Mouse (Mus musculus) right cerebral cortex, adult 2 months (tissue): ENCODE measurements around the gene Cab39l.

ENCODE experiments used
- DNase-seq, 2 experiments: peaks; one replicate each; pipeline ENCODE4 v3.0.0; 2021 to 2022; ENCODE audit warnings: low spot score in 2 of 2

Cab39l gene

DNA sequence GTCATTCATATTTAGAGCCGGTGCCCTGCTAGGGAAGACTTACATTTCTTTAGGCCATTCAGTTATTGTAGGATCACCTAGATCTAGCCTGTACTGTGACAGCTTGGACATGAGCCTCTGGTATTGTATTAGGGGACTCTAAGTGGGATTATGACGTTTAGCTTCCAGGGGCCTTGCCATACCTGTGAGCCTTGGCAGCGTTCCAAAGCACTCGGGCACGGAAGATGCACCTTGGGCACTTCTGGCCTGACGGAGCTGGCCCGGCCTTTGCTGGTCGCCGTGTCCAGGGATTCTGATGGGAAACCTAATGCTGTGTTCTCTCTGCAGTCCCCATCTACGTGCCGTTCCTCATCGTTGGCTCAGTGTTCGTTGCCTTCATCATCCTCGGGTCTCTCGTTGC is 188.5 kb downstream of the Cab39l start:
- DNase-seq = no peak

DNA sequence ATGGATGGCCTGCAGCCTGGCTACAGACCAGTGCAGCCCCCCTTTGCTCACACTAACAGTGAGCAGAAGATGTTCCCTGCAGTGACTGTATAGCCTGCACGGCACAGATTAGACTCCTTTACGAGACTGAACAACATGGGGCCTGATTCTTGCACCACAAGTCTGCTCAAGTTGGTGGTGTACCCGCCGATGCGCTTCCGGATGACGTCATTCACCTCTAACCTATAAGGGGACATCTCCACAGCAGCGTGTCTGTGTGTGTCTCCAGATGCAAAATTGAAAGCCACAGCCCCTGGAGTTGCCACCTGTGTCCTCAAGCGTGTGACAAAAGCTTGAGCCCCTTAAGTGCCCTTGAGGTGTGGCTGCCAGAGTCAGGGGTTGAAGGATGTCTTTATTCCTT is 189.3 kb downstream of the Cab39l start:
- DNase-seq = no peak

DNA sequence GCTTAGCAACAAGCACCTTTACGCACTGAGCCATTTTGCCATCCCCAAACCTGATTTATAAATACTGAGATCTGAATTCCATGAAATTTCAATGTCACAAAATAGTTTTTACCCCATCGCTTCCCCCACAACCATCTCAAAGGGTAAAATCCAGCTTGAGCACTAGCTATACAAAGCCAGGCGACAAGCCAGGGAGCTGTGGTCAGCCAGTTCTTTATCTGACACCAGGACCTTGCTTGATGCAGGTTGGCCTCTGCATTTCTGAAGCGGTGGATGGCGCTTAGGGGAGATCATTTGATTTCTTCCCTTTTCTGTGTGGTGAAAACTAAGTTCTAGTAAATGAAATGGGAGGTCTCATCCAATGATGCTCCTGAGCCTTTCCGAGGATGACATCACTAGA is 191.3 kb downstream of the Cab39l start:
- no peak for DNase-seq

DNA sequence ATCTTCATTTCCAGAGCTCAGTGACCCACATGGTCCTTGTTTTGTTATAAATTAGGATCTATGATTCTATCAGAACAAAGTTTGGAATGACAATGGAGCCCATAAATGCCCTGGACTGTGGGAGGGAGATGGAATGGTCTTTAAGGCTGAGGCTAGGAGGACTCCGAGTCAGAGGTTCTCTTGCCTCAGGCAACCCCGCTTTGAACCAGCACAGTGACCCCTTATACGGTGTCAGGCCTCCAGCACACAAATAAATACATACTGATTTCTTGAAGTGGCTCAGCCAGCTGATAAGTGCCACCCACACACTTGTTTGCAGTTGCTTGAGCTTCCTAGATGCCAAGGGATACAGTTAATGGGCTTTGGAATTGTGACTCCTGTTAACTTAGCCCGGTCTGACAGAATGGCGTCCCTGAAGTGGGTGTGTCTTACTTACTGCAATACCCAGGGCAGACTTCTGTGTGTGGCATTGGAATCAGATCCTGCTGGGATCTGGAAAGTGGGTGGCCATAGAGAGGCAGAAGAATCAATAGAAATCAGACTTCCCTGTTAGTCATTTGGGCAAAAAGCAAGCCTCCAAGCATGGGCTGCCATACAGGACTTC is 192.6 kb downstream of the Cab39l start:
- no peak for DNase-seq

DNA sequence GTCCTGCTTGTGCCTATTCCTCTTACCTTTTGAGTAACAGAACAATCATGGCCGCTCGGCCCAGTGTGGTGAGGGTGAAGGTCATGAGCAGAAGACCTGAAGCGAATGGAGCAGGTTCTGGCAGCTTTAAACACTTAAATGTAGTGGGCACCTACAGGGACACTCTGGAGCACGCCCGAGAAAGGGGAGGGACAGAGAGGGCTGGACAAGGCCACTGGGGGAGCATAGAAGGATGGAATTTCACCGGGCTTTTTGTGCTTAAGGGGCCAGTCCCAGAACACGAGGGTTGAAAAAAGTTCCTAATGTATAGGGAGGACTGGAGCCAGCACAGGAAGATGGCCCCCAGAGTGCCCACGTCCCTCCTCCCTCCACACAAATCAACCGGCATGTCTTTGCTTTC is 193.2 kb downstream of the Cab39l start:
- no peak for DNase-seq
